In genomic region chr6:35403341-35403910, GRCm38 (mm10) we compare ENCODE assay signal across 21 mouse cellular contexts.
"Had no signal": no experiment of that assay in that cellular context is flagged by ENCODE, and none has a peak within 500 bp of the region (broad histone marks: within the 10 kb centered on the region; RNA-seq: fewer than 3 reads in every experiment).

No protein-coding gene starts in this region.

- H3K4me2 ChIP-seq: limb, embryonic 12.5 days; limb, embryonic 15.5 days; liver, embryonic 11.5 days; lung, embryonic 14.5 days; midbrain, embryonic 12.5 days; midbrain, embryonic 15.5 days; neural tube, embryonic 12.5 days; neural tube, embryonic 15.5 days; stomach, embryonic 15.5 days had no signal

- DNase-seq: kidney, postnatal 14 days; kidney, postnatal 4 days; left cerebral cortex, postnatal 4 days; liver, postnatal 0 days; lung, embryonic 14.5 days; right cerebral cortex, postnatal 25 days; spleen, adult 18-20 months; thymus, adult 2 months; thymus, postnatal 14 days; thymus, postnatal 4 days had no signal

- H3K27ac ChIP-seq: limb, embryonic 12.5 days; limb, embryonic 15.5 days; liver, embryonic 14.5 days; macrophage; midbrain, embryonic 12.5 days; midbrain, embryonic 15.5 days; neural tube, embryonic 12.5 days; neural tube, embryonic 15.5 days; stomach, embryonic 15.5 days had no signal

- H3K4me1 ChIP-seq: limb, embryonic 12.5 days; limb, embryonic 15.5 days; midbrain, embryonic 12.5 days; midbrain, embryonic 15.5 days; neural tube, embryonic 12.5 days; neural tube, embryonic 15.5 days; stomach, embryonic 15.5 days had no signal

- H3K9me3 ChIP-seq: limb, embryonic 12.5 days; limb, embryonic 15.5 days; midbrain, embryonic 12.5 days; midbrain, embryonic 15.5 days; neural tube, embryonic 15.5 days; stomach, embryonic 15.5 days had no signal

- H3K36me3 ChIP-seq: limb, embryonic 12.5 days; limb, embryonic 15.5 days; midbrain, embryonic 12.5 days; midbrain, embryonic 15.5 days; neural tube, embryonic 12.5 days; neural tube, embryonic 15.5 days; stomach, embryonic 15.5 days had no signal

- H3K9ac ChIP-seq: limb, embryonic 12.5 days; limb, embryonic 15.5 days; liver, embryonic 14.5 days; liver, postnatal 0 days; lung, embryonic 14.5 days; midbrain, embryonic 12.5 days; midbrain, embryonic 15.5 days; neural tube, embryonic 12.5 days; neural tube, embryonic 15.5 days; stomach, embryonic 15.5 days had no signal

- ATAC-seq: liver, postnatal 0 days; lung, postnatal 0 days; midbrain, embryonic 15.5 days had no signal

- H3K4me3 ChIP-seq: limb, embryonic 12.5 days; limb, embryonic 15.5 days; midbrain, embryonic 12.5 days; midbrain, embryonic 15.5 days; neural tube, embryonic 12.5 days; neural tube, embryonic 15.5 days; stomach, embryonic 15.5 days had no signal

- H3K27me3 ChIP-seq: limb, embryonic 12.5 days; limb, embryonic 15.5 days; midbrain, embryonic 12.5 days; midbrain, embryonic 15.5 days; neural tube, embryonic 12.5 days; neural tube, embryonic 15.5 days; stomach, embryonic 15.5 days had no signal
